Mouse (Mus musculus): ENCODE data around the gene Med8. TPM values are rescaled to one million over a fixed set of nuclear protein-coding genes. Genes with fewer than 3 reads are reported as not detected.

The Med8 gene
- total and polyA plus RNA-seq, 3 experiments: 12.1 to 68.1 (median 55.6) TPM

GRCm38 (mm10) chr4:118415779-118416178 is 6.6 kb downstream of the Med8 start:
- DNase-seq: no peak

- no peak for DNase-seq
These were observed 7.2 kb downstream of the Med8 start for GRCm38 (mm10) chr4:118416329-118416728.

GRCm38 (mm10) chr4:118417112-118417797 is 8.1 kb downstream of the Med8 start:
- DNase-seq: no peak

GRCm38 (mm10) chr4:118421384-118421783 is 12.2 kb downstream of the Med8 start:
- DNase-seq: no peak

- DNase-seq: no peak
These were observed 15.5 kb downstream of the Med8 start for GRCm38 (mm10) chr4:118424541-118425160.

GRCm38 (mm10) chr4:118425374-118425773 is 16.2 kb downstream of the Med8 start:
- no peak for DNase-seq

- DNase-seq: no peak
These were observed 18.3 kb downstream of the Med8 start for GRCm38 (mm10) chr4:118427415-118427767.

- DNase-seq: peak; percentile 97
These were observed 18.8 kb downstream of the Med8 start, which contains the start of gene Elovl1 for GRCm38 (mm10) chr4:118427768-118428451. Elovl1 (plus strand) TSS chr4:118428093.

- no peak for DNase-seq
These were observed 19.5 kb downstream of the Med8 start for GRCm38 (mm10) chr4:118428531-118429214.

GRCm38 (mm10) chr4:118429215-118429895 is 20.2 kb downstream of the Med8 start:
- DNase-seq: no peak

- no peak for DNase-seq
These were observed 23.2 kb downstream of the Med8 start for GRCm38 (mm10) chr4:118432332-118432731.

GRCm38 (mm10) chr4:118436820-118437603 is 27.9 kb downstream of the Med8 start, which contains the start of gene Cdc20:
Cdc20 (minus strand) TSS chr4:118437352.
- peak; percentile 93 for DNase-seq

GRCm38 (mm10) chr4:118437829-118438253 is 28.7 kb downstream of the Med8 start:
- no peak for DNase-seq

- no peak for DNase-seq
These were observed 36.0 kb downstream of the Med8 start for GRCm38 (mm10) chr4:118445088-118445487.

- peak; percentile 42 for DNase-seq
These were observed 36.8 kb downstream of the Med8 start for GRCm38 (mm10) chr4:118445781-118446414.

- no peak for DNase-seq
These were observed 37.4 kb downstream of the Med8 start for GRCm38 (mm10) chr4:118446415-118447153.

GRCm38 (mm10) chr4:118457345-118457975 is 48.3 kb downstream of the Med8 start, which contains the start of gene Mpl:
Mpl (minus strand) TSS chr4:118457513.
- DNase-seq: no peak

- no peak for DNase-seq
These were observed 55.8 kb downstream of the Med8 start for GRCm38 (mm10) chr4:118464956-118465355.
